Mouse (Mus musculus) lung, embryonic 14.5 days (tissue): ENCODE data around the gene Vps26a. TPM values are rescaled to one million over a fixed set of nuclear protein-coding genes. Genes with fewer than 3 reads are reported as not detected.

Experiments used
- ATAC-seq: fragments of 200-750 bp; cut with Nextera tagmentation; 2 replicates; pipeline ENCODE4 v1.8.0; 2017; ENCODE audit warnings: mild to moderate bottlenecking, moderate TSS enrichment, moderate library complexity; ENCODE audit not compliant: insufficient read depth
- DNase-seq: peaks from one replicate; pipeline ENCODE4 v3.0.0-alpha.2; 2015
- H3K27ac ChIP-seq: fragments of 300-500 bp; sonication (generic); 2 replicates; pipeline ENCODE4 v1.5.1; 2014; ENCODE audit warnings: low read depth, mild to moderate bottlenecking, moderate library complexity
- H3K27me3 ChIP-seq: fragments of 300-500 bp; sonication (generic); 2 replicates; pipeline ENCODE4 v1.6.1; 2014; ENCODE audit warnings: low read length, control low read depth; ENCODE audit not compliant: insufficient read depth
- H3K36me3 ChIP-seq: fragments of 300-500 bp; sonication (generic); 2 replicates; pipeline ENCODE4 v1.6.1; 2014; ENCODE audit warnings: control low read depth; ENCODE audit not compliant: insufficient read depth
- H3K4me1 ChIP-seq: fragments of 300-500 bp; sonication (generic); 2 replicates; pipeline ENCODE4 v1.6.1; 2014; ENCODE audit warnings: antibody characterized with exemption, control low read depth; ENCODE audit not compliant: insufficient read depth
- H3K4me2 ChIP-seq: fragments of 300-500 bp; sonication (generic); 2 replicates; pipeline ENCODE4 v1.6.1; 2014; ENCODE audit warnings: mild to moderate bottlenecking
- H3K4me3 ChIP-seq: fragments of 300-500 bp; sonication (generic); 2 replicates; pipeline ENCODE4 v1.5.1; 2014; ENCODE audit warnings: low read depth, low read length
- H3K9ac ChIP-seq: fragments of 300-500 bp; sonication (generic); 2 replicates; pipeline ENCODE4 v1.6.1; 2014
- H3K9me3 ChIP-seq: fragments of 300-500 bp; sonication (generic); 2 replicates; pipeline ENCODE4 v1.6.1; 2016; ENCODE audit warnings: low read depth, low read length, control low read depth
- CTCF ChIP-seq: IDR thresholded peaks from 2 replicates; pipeline ENCODE4 v1.5.1; 2016; ENCODE audit warnings: antibody characterized with exemption, low read depth
- WGBS: fragments of 180-500 bp; shearing (Covaris S2); extraction: QIAGEN DNeasy Blood & Tissue Kit; methylation state at CpG from one replicate; pipeline ENCODE4 v1.1.7; 2014; 5-methylcytosine and 5-hydroxymethylcytosine counted together
- polyA plus RNA-seq: library from polyadenylated mRNA; unstranded; fragments of >200 nt; fragmentation: Nextera tagmentation; extraction: Ambion mirVana; gene quantifications from 2 replicates; pipeline ENCODE4 v1.2.1, GENCODE M21; 2014

The Vps26a gene
- polyA plus RNA-seq, 1 experiment from 2014 or later, result 71.2 TPM

DNA sequence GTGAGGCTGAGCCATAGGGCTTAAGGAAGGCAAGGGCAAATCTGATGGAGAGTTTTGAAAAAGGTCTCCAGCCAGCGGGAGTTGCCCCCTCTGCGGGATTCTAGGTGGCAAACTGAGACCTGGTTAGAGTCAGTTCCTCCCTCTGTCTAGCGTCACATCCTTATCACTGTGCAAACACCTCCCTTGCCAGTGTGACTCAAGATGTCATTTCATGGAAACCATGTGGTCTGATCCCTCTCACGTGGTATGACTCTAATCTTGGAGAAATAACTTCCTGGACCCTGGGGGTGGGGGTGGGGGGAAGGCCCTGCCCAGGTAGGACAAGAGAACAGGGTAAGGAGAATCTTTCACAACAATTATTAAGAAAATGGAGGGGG, 73.0 kb downstream of the Vps26a start:
- Histone ChIP-seq H3K36me3 (no peaks in the 10 kb centered on the region), H3K27ac (peak overlapping the region; percentile 89), H3K9ac (no peak overlapping the region), H3K4me1 (0 out of 2 replicates have a peak, but pooled peaks cover 4% of the 10 kb centered on the region), H3K27me3 (no peaks in the 10 kb centered on the region), H3K9me3 (no peaks in the 10 kb centered on the region), H3K4me2 (peak overlapping the region; percentile 23; the same call in 1 of the 2 replicates), H3K4me3 (no peak overlapping the region)
- 6% methylated on average over 4 of the region's 4 CpGs for WGBS
- DNase-seq (peak; percentile 51), ATAC-seq (peak; percentile 57; the same call in 1 of the 2 replicates)
- TF ChIP-seq CTCF, result no peak

DNA sequence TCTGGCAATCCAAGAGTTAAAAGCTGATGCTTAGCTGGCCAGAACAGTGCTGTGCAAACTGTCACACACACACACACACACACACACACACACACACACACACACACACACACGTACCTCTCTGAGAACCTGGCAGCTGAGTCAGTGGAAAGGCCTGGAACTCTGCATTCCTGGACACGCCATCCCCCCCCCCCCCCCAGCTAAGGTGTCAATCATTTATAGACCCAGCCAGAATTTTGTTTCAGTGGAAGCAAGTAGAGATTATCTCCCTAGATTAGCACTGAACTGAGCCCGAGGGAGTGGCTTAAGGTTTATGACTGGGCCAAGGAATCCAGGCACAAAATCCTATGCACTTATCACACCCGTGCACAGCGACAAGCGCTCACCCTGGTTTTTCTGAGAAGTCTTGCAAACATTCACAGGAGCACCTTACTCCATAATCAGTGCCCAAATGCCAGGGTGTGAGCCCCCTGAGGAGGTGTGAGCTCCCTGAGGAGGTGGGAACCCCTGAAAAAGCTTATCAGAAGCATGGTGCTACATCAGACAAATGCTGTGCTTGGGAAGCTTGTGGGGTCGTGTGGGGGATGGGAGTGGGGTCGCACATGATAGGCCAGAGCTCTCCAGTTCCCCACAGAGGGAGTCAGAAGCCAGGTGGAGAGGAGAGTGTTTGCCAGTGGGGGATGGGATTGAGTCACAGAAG, 73.5 kb downstream of the Vps26a start:
- 4% methylated on average over 8 of the region's 8 CpGs for WGBS
- Histone ChIP-seq H3K4me1 (0 out of 2 replicates have a peak, but pooled peaks cover 4% of the 10 kb centered on the region), H3K36me3 (no peaks in the 10 kb centered on the region), H3K27me3 (no peaks in the 10 kb centered on the region), H3K9me3 (no peaks in the 10 kb centered on the region), H3K4me3 (no peak overlapping the region), H3K9ac (no peak overlapping the region), H3K27ac (peak overlapping the region; percentile 89), H3K4me2 (peak overlapping the region; percentile 23; the same call in 1 of the 2 replicates)
- TF ChIP-seq CTCF, result no peak
- peak; percentile 47 for DNase-seq
- ATAC-seq, result peak; percentile 68

DNA sequence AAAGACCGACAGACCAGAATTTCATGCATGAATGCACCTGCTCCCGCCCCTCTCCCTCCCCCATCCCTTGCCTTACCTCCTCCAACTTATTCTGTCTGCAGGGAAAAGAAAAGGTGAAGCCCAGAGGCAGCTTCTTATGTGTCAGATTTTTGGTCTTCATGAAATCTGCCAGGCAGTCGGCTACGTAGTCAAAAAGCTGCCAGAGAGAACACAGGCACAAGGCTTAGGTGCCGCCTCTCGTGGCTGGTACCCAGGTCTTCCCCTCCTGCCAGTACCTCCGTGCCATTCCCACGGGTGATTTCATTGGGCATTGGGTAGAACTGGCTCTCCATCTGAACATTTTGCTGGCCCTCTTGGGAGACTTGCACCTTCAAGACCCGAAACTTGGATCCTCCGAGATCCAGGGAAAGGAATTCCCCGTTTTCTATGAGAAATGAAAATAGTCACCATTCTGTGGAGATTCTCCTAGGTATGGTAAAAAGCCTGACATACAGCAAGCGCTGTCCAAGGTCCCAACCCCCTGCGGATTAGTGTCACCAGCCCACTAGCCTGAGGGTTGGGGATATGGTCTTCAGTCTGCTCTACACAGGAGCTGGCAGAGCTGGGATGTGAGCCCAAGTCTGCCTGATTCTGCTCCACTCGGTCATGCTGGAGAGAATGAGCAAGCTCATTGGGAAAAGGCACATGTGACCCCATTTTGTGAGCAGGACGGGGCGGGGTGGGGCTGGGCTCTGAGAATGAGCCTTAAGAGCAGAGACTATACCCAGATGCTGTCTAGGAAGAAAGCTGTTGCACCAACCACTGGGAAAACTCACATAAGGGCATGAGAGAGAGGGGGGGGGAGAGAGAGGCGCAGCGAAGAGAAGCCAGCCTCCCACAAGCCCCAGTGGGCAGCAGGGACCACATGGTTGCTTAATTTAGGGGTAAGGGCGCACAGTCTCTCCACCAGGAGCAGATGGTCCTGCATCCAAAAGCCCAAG, 74.9 kb downstream of the Vps26a start:
- WGBS, result 62% methylated on average over 19 of the region's 19 CpGs
- Histone ChIP-seq H3K27me3 (no peaks in the 10 kb centered on the region), H3K9me3 (no peaks in the 10 kb centered on the region), H3K36me3 (no peaks in the 10 kb centered on the region), H3K4me2 (no peak overlapping the region), H3K9ac (no peak overlapping the region), H3K27ac (no peak overlapping the region), H3K4me3 (no peak overlapping the region), H3K4me1 (0 out of 2 replicates have a peak, but pooled peaks cover 4% of the 10 kb centered on the region)
- no peak for TF ChIP-seq CTCF
- ATAC-seq, result no peak
- DNase-seq, result peak; percentile 17

DNA sequence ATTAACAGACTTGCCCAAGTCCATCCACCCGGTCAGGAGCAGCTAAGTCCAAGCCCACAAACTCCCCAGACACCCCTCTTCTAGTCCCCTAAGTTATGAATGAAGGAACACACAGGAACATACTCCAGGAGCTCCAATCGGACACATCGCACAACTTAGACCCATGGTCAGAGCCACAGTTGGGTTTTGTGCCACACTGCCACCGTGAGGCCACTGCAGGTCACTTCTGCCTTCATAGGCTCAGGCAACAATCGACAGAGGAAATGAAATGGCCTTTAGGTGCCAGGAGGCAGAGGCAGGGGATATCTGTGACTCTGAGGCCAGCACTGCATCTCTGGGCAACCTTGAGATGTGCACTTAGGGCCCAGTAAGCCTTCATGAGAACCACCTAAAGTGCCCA, 75.7 kb downstream of the Vps26a start:
- 10% methylated on average over 5 of the region's 5 CpGs for WGBS
- Histone ChIP-seq H3K27me3 (no peaks in the 10 kb centered on the region), H3K9me3 (no peaks in the 10 kb centered on the region), H3K27ac (no peak overlapping the region), H3K4me1 (0 out of 2 replicates have a peak, but pooled peaks cover 4% of the 10 kb centered on the region), H3K4me2 (no peak overlapping the region), H3K36me3 (no peaks in the 10 kb centered on the region), H3K4me3 (no peak overlapping the region), H3K9ac (no peak overlapping the region)
- TF ChIP-seq CTCF, result peak; percentile 92
- DNase-seq, result peak; percentile 84
- no peak; the same call in 1 of the 2 replicates for ATAC-seq

Other genes starting within 250 kb of the Vps26a start
- gene Tacr2, start 234.4 kb downstream of the Vps26a start, polyA plus RNA-seq, result 0.46 and 0.85 TPM in 2 replicates
- 20.9 and 22.4 TPM in 2 replicates for gene Hk1, start 106.9 kb downstream of the Vps26a start, polyA plus RNA-seq
- 1.4 and 1.5 TPM in 2 replicates for gene Hkdc1, start 64.3 kb downstream of the Vps26a start, polyA plus RNA-seq
- 0.50 and 0.60 TPM in 2 replicates for gene 4930507D05Rik, start 37.3 kb downstream of the Vps26a start, polyA plus RNA-seq
- 27.3 and 27.6 TPM in 2 replicates for gene Supv3l1, start 37.1 kb downstream of the Vps26a start, polyA plus RNA-seq
- 33.8 and 39.4 TPM in 2 replicates for gene Srgn, start 40.6 kb upstream of the Vps26a start, polyA plus RNA-seq
- gene Kif1bp, start 91.7 kb upstream of the Vps26a start, polyA plus RNA-seq, result 41.5 and 42.7 TPM in 2 replicates
- gene Ddx21, start 115.5 kb upstream of the Vps26a start, polyA plus RNA-seq, result 34.4 and 35.4 TPM in 2 replicates
- 133 and 135 TPM in 2 replicates for gene Ddx50, start 164.4 kb upstream of the Vps26a start, polyA plus RNA-seq
- gene Stox1, start 239.3 kb upstream of the Vps26a start, polyA plus RNA-seq, result 2.9 and 4.6 TPM in 2 replicates